Mouse (Mus musculus): ENCODE measurements around the gene Plvap.
A peak's percentile ranks its signal among the peaks of the same experiment; 100 is the strongest.

GRCm38 (mm10) chr8:71534263-71534810 is 22.8 kb upstream of the Plvap start:
- no peak for TF ChIP-seq NRF1 (IDR thresholded peaks at IDR 0.05; ENCODE audit: insufficient read depth, low read depth, low read length, poor library complexity, severe bottlenecking)
- TF ChIP-seq CTCF (IDR thresholded peaks at IDR 0.05 in 2 of 3, conservative IDR thresholded peaks at IDR 0.05 in 1 of 3; ENCODE audit: control insufficient read depth in 1 of 3, insufficient read depth in 1 of 3, low read depth in 2 of 3, low read length in 3 of 3, poor library complexity in 1 of 3, severe bottlenecking in 1 of 3), result peak in 2 of 3 experiments; percentile 25 to 31; a peak in 3 of 6 replicates

Data from MEL (cell line).